Comparison of ENCODE assay signal across 9 mouse cellular contexts in genomic region chr1:180458274-180458673, GRCm38 (mm10). TPM values are rescaled to one million over a fixed set of nuclear protein-coding genes. Genes with fewer than 3 reads are reported as not detected.
DNase-seq lines count a peak whose midpoint lies in the region; ATAC-seq and TF ChIP-seq lines count a peak whose summit lies in the region.
"Had no signal": no experiment of that assay in that cellular context is flagged by ENCODE, and none has a peak within 500 bp of the region (broad histone marks: within the 10 kb centered on the region; RNA-seq: fewer than 3 reads in every experiment).

No protein-coding gene starts in this region.

- ATAC-seq in hindbrain, embryonic 11.5 days (ENCODE audit: low FRiP score): no peak
- no peak for ATAC-seq in liver, embryonic 11.5 days (replicated peaks; ENCODE audit: low FRiP score)

- no peak for DNase-seq in layer of hippocampus, adult 2 months (ENCODE audit: low spot score in 2 of 2)
- DNase-seq in layer of hippocampus, adult 8-10 months (ENCODE audit: low spot score in 2 of 2): no peak
- DNase-seq in cerebellum, postnatal 14 days: peak; percentile 31 to 39
- DNase-seq in hindbrain, embryonic 11.5 days (ENCODE audit: low spot score): peak; percentile 31
- peak; percentile 39 for DNase-seq in lung, postnatal 36 days
- DNase-seq in urinary bladder, postnatal 36 days (ENCODE audit: low spot score in 2 of 2): no peak
- DNase-seq in adrenal gland, postnatal 4 days (ENCODE audit: low spot score in 2 of 2): no peak
- no peak for DNase-seq in liver, embryonic 11.5 days (ENCODE audit: low spot score)
- DNase-seq: thymus, postnatal 25 days had no signal

- no peaks in the 10 kb centered on the region for H3K36me3 ChIP-seq in hindbrain, embryonic 11.5 days (ENCODE audit: control insufficient read depth, insufficient read depth, low read length)
- H3K36me3 ChIP-seq in liver, embryonic 11.5 days (ENCODE audit: control insufficient read depth, insufficient read depth, low read length): no peaks in the 10 kb centered on the region

- WGBS in hindbrain, embryonic 11.5 days: 52% methylated on average over 6 of the region's 6 CpGs
- WGBS in liver, embryonic 11.5 days: 56% methylated on average over 6 of the region's 6 CpGs

- no peaks in the 10 kb centered on the region for H3K27me3 ChIP-seq in hindbrain, embryonic 11.5 days (ENCODE audit: control insufficient read depth, insufficient read depth, low read length)
- H3K27me3 ChIP-seq in liver, embryonic 11.5 days (replicated peaks; ENCODE audit: control insufficient read depth, insufficient read depth, low read length): peaks cover 4% of the 10 kb centered on the region

- 0 out of 2 replicates have a peak, but pooled peaks cover 4% of the 10 kb centered on the region for H3K4me1 ChIP-seq in hindbrain, embryonic 11.5 days (replicated peaks; ENCODE audit: control insufficient read depth, insufficient read depth, low read length)
- H3K4me1 ChIP-seq in liver, embryonic 11.5 days (replicated peaks; ENCODE audit: control insufficient read depth, insufficient read depth, low read length): no peaks in the 10 kb centered on the region

- no peaks in the 10 kb centered on the region for H3K9me3 ChIP-seq in hindbrain, embryonic 11.5 days (ENCODE audit: control insufficient read depth, low read length)
- H3K9me3 ChIP-seq in liver, embryonic 11.5 days (ENCODE audit: control insufficient read depth, low read length): no peaks in the 10 kb centered on the region

- H3K9ac ChIP-seq in hindbrain, embryonic 11.5 days (ENCODE audit: low read depth, low read length): no peak overlapping the region
- no peak overlapping the region for H3K9ac ChIP-seq in liver, embryonic 11.5 days (ENCODE audit: low read depth, low read length)

- TF ChIP-seq CTCF in layer of hippocampus, adult 2 months (conservative IDR thresholded peaks at IDR 0.05): no peak

- no peak overlapping the region for H3K4me3 ChIP-seq in layer of hippocampus, adult 2 months
- H3K4me3 ChIP-seq in hindbrain, embryonic 11.5 days (ENCODE audit: low read depth, low read length): no peak overlapping the region
- no peak overlapping the region for H3K4me3 ChIP-seq in liver, embryonic 11.5 days (ENCODE audit: low read depth, low read length)

- no peak overlapping the region for H3K4me2 ChIP-seq in hindbrain, embryonic 11.5 days (replicated peaks; ENCODE audit: low read depth, low read length)
- H3K4me2 ChIP-seq in liver, embryonic 11.5 days: no peak overlapping the region

- peak overlapping the region; percentile 79 for H3K27ac ChIP-seq in layer of hippocampus, adult 2 months
- no peak overlapping the region for H3K27ac ChIP-seq in hindbrain, embryonic 11.5 days (ENCODE audit: low read depth, low read length)
- no peak overlapping the region for H3K27ac ChIP-seq in liver, embryonic 11.5 days (ENCODE audit: low read depth, low read length)

RNA-seq across cellular contexts. Expression of gene Stum, which starts 25.0 kb away (rescaled TPM):
- 100 to 1,000 TPM; 298 to 309 TPM for total RNA-seq in layer of hippocampus, adult 2 months (2021)
- total RNA-seq in layer of hippocampus, adult 8-10 months (2022): 100 to 1,000 TPM; 255 to 302 (median 277) TPM
- polyA plus RNA-seq in hindbrain, embryonic 11.5 days (2014; fragmentation: Nextera tagmentation; extraction: Ambion mirVana): 0.85 and 1.0 TPM in 2 replicates
- 1 to 10 TPM in 1 of 2 experiments, under 1 TPM in 1; 0.95 to 1.0 TPM for total RNA-seq in adrenal gland, postnatal 4 days (2021)
- polyA plus RNA-seq in liver, embryonic 11.5 days (2014; fragmentation: Nextera tagmentation; extraction: Ambion mirVana): 0.14 and 0.21 TPM in 2 replicates

Comparison
In these comparisons a context has a peak if more than half of its experiments do, and no peak if none do; other contexts are left out.
1. DNase-seq: peak in cerebellum, postnatal 14 days (2 of 2), hindbrain, embryonic 11.5 days (single experiment) and lung, postnatal 36 days (single experiment); none in layer of hippocampus, adult 2 months (0 of 2), layer of hippocampus, adult 8-10 months (0 of 2), urinary bladder, postnatal 36 days (0 of 2), adrenal gland, postnatal 4 days (0 of 2) and liver, embryonic 11.5 days (single experiment).
2. RNA of gene Stum, which starts 25.0 kb away (total RNA-seq): 298 to 309 TPM in layer of hippocampus, adult 2 months and 255 to 302 TPM in layer of hippocampus, adult 8-10 months; 0.95 to 1.0 TPM in adrenal gland, postnatal 4 days; every median in the first group is over 100 times any median in the second.